In genomic region chr8:70171240-70171639, GRCm38 (mm10) we compare ENCODE assay signal across 14 mouse cellular contexts. TPM values are rescaled to one million over a fixed set of nuclear protein-coding genes. Genes with fewer than 3 reads are reported as not detected.
DNase-seq lines count a peak whose midpoint lies in the region; ATAC-seq and TF ChIP-seq lines count a peak whose summit lies in the region.
"Had no signal": no experiment of that assay in that cellular context is flagged by ENCODE, and none has a peak within 500 bp of the region (broad histone marks: within the 10 kb centered on the region; RNA-seq: fewer than 3 reads in every experiment).

No protein-coding gene starts in this region.

- no peaks in the 10 kb centered on the region for H3K27me3 ChIP-seq in cerebellum, adult 2 months (ENCODE audit: control insufficient read depth, insufficient read depth, low read length)
- 0 out of 2 replicates have a peak, but pooled peaks cover 4% of the 10 kb centered on the region for H3K27me3 ChIP-seq in kidney, embryonic 15.5 days
- H3K27me3 ChIP-seq in embryonic facial prominence, embryonic 12.5 days = peaks cover 5% of the 10 kb centered on the region

- H3K36me3 ChIP-seq in kidney, embryonic 15.5 days = 0 out of 2 replicates have a peak, but pooled peaks cover 8% of the 10 kb centered on the region
- peaks cover 9% of the 10 kb centered on the region; the same call in 1 of the 2 replicates for H3K36me3 ChIP-seq in embryonic facial prominence, embryonic 12.5 days
- H3K36me3 ChIP-seq: midbrain, embryonic 12.5 days had no signal

- H3K4me3 ChIP-seq in cerebellum, adult 2 months (replicated peaks; ENCODE audit: insufficient read depth, low read depth, low read length) = no peak overlapping the region
- H3K4me3 ChIP-seq in kidney, embryonic 15.5 days (replicated peaks) = peak overlapping the region; percentile 65; the same call in 1 of the 2 replicates
- no peak overlapping the region for H3K4me3 ChIP-seq in embryonic facial prominence, embryonic 12.5 days
- H3K4me3 ChIP-seq: left cerebral cortex, adult 2 months had no signal

- WGBS in cerebellum, adult 2 months = 89% methylated on average over 7 of the region's 7 CpGs
- 70% methylated on average over 7 of the region's 7 CpGs for WGBS in kidney, embryonic 15.5 days
- 88% methylated on average over 7 of the region's 7 CpGs for WGBS in embryonic facial prominence, embryonic 12.5 days

- no peaks in the 10 kb centered on the region for H3K9me3 ChIP-seq in kidney, embryonic 15.5 days (replicated peaks)
- no peaks in the 10 kb centered on the region for H3K9me3 ChIP-seq in embryonic facial prominence, embryonic 12.5 days
- H3K9me3 ChIP-seq: midbrain, embryonic 12.5 days had no signal

- H3K4me1 ChIP-seq in cerebellum, adult 2 months (ENCODE audit: control insufficient read depth, insufficient read depth, low read length) = peaks cover 14% of the 10 kb centered on the region
- H3K4me1 ChIP-seq in kidney, embryonic 15.5 days = peaks cover 35% of the 10 kb centered on the region
- H3K4me1 ChIP-seq in embryonic facial prominence, embryonic 12.5 days = peaks cover 12% of the 10 kb centered on the region

- DNase-seq in cerebellum, adult 11-12 months = peak; percentile 36
- no peak for DNase-seq in cerebellum, adult 2 months
- no peak for DNase-seq in kidney, adult 11 months
- peak; percentile 34 for DNase-seq in liver
- DNase-seq in left cerebral cortex, adult 11 months (ENCODE audit: low spot score) = no peak
- DNase-seq in right cerebral cortex, adult 2 months (ENCODE audit: low spot score in 2 of 2) = no peak
- DNase-seq: cerebellum, postnatal 14 days; gastrocnemius, postnatal 14 days; heart, postnatal 36 days had no signal

- ATAC-seq in kidney, embryonic 15.5 days (replicated peaks; ENCODE audit: low FRiP score) = no peak
- ATAC-seq in embryonic facial prominence, embryonic 12.5 days (ENCODE audit: insufficient number of reproducible peaks, insufficient read depth, low FRiP score, low TSS enrichment) = no peak

- H3K4me2 ChIP-seq in kidney, embryonic 15.5 days = peak overlapping the region; percentile 66
- H3K4me2 ChIP-seq in embryonic facial prominence, embryonic 12.5 days (replicated peaks) = peak overlapping the region; percentile 66

- H3K9ac ChIP-seq in kidney, embryonic 15.5 days = no peak overlapping the region
- H3K9ac ChIP-seq in embryonic facial prominence, embryonic 12.5 days = no peak overlapping the region

- no peak for TF ChIP-seq POLR2A in cerebellum, adult 2 months (IDR thresholded peaks at IDR 0.05; ENCODE audit: borderline replicate concordance, insufficient read depth, low read length)

- no peak overlapping the region for H3K27ac ChIP-seq in cerebellum, adult 2 months (ENCODE audit: insufficient read depth, low read length)
- H3K27ac ChIP-seq in kidney, embryonic 15.5 days = peak overlapping the region; percentile 76; the same call in 1 of the 2 replicates
- H3K27ac ChIP-seq in embryonic facial prominence, embryonic 12.5 days = no peak overlapping the region
- H3K27ac ChIP-seq: kidney, postnatal 0 days; left cerebral cortex, adult 2 months; midbrain, embryonic 12.5 days had no signal

- TF ChIP-seq CTCF in cerebellum, adult 2 months (IDR thresholded peaks at IDR 0.05; ENCODE audit: borderline replicate concordance, insufficient read depth, low read depth, low read length) = no peak

RNA-seq across cellular contexts. Expression of gene Tmem161a, which starts 0.9 kb away (rescaled TPM):
- polyA plus RNA-seq in cerebellum, adult 2 months (2012; rRNA removed) = 61.4 and 66.0 TPM in 2 replicates
- polyA plus RNA-seq in kidney, embryonic 15.5 days (2015; fragmentation: Nextera tagmentation; extraction: Ambion mirVana) = 71.8 and 76.3 TPM in 2 replicates
- 65.9 and 72.0 TPM in 2 replicates for polyA plus RNA-seq in embryonic facial prominence, embryonic 12.5 days (2016; fragmentation: Nextera tagmentation; extraction: Ambion mirVana)

RNA-seq across cellular contexts. Expression of gene Mef2b, which starts 31.7 kb away (rescaled TPM):
- polyA plus RNA-seq in cerebellum, adult 2 months (2012; rRNA removed) = 0.38 and 0.43 TPM in 2 replicates
- polyA plus RNA-seq in kidney, embryonic 15.5 days (2015; fragmentation: Nextera tagmentation; extraction: Ambion mirVana) = 0.17 and 0.29 TPM in 2 replicates
- 1.4 and 1.9 TPM in 2 replicates for polyA plus RNA-seq in embryonic facial prominence, embryonic 12.5 days (2016; fragmentation: Nextera tagmentation; extraction: Ambion mirVana)

RNA-seq across cellular contexts. Expression of gene Borcs8, which starts 31.9 kb away (rescaled TPM):
- 98.9 and 101 TPM in 2 replicates for polyA plus RNA-seq in cerebellum, adult 2 months (2012; rRNA removed)
- 45.0 and 47.8 TPM in 2 replicates for polyA plus RNA-seq in kidney, embryonic 15.5 days (2015; fragmentation: Nextera tagmentation; extraction: Ambion mirVana)
- polyA plus RNA-seq in embryonic facial prominence, embryonic 12.5 days (2016; fragmentation: Nextera tagmentation; extraction: Ambion mirVana) = 46.5 and 46.7 TPM in 2 replicates

RNA-seq across cellular contexts. Expression of gene Rfxank, which starts 32.3 kb away (rescaled TPM):
- polyA plus RNA-seq in cerebellum, adult 2 months (2012; rRNA removed) = 24.8 and 27.5 TPM in 2 replicates
- 18.3 and 22.7 TPM in 2 replicates for polyA plus RNA-seq in kidney, embryonic 15.5 days (2015; fragmentation: Nextera tagmentation; extraction: Ambion mirVana)
- polyA plus RNA-seq in embryonic facial prominence, embryonic 12.5 days (2016; fragmentation: Nextera tagmentation; extraction: Ambion mirVana) = 25.8 and 28.3 TPM in 2 replicates

RNA-seq across cellular contexts. Expression of gene Nr2c2ap, which starts 40.1 kb away (rescaled TPM):
- polyA plus RNA-seq in cerebellum, adult 2 months (2012; rRNA removed) = 19.9 and 20.9 TPM in 2 replicates
- polyA plus RNA-seq in kidney, embryonic 15.5 days (2015; fragmentation: Nextera tagmentation; extraction: Ambion mirVana) = 31.4 and 34.8 TPM in 2 replicates
- polyA plus RNA-seq in embryonic facial prominence, embryonic 12.5 days (2016; fragmentation: Nextera tagmentation; extraction: Ambion mirVana) = 24.2 and 25.0 TPM in 2 replicates

Comparison
In these comparisons a context has a peak if more than half of its experiments do, and no peak if none do; other contexts are left out.
1. DNase-seq: peak in cerebellum, adult 11-12 months (single experiment) and liver (single experiment); none in cerebellum, adult 2 months (0 of 2), kidney, adult 11 months (single experiment), left cerebral cortex, adult 11 months (single experiment) and right cerebral cortex, adult 2 months (0 of 2).